Mouse (Mus musculus) lung, postnatal 36 days (tissue): ENCODE data around the gene Kmt2e.
A peak's percentile ranks its signal among the peaks of the same experiment; 100 is the strongest.
"Not testable (repeated sequence)": the region's sequence is repeated elsewhere in the genome, so short reads cannot be mapped to it uniquely, and the experiment has no call there.

Experiments
- DNase-seq: peaks from one replicate; pipeline ENCODE4 v3.0.0; 2022; ENCODE audit warnings: mixed read lengths

The Kmt2e gene

DNA sequence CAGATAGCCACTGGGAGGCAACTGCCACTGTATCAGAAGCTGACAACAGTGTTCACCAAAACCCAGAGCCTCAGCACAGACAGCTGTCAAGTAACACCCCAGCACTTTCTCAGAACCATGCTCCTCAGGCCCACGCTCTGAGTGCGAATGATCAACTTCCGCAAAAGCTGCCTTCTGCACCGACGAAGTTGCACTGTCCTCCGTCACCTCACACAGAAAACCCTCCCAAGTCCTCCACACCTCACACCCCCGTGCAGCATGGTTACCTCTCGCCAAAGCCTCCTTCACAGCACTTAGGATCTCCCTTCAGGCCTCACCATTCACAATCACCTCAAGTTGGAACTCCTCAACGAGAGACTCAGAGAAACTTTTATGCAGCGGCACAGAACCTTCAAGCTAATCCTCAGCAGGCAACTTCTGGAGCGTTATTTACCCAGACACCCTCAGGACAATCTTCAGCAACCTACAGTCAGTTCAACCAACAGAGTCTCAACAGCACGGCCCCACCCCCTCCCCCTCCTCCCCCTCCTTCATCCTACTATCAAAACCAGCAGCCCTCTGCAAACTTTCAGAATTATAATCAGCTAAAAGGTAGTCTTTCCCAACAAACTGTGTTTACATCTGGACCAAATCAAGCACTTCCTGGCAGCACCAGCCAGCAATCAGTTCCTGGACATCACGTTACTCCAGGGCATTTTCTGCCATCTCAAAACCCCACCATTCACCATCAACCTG lies 67.5 kb downstream of the Kmt2e start:
- DNase-seq: no peak

DNA sequence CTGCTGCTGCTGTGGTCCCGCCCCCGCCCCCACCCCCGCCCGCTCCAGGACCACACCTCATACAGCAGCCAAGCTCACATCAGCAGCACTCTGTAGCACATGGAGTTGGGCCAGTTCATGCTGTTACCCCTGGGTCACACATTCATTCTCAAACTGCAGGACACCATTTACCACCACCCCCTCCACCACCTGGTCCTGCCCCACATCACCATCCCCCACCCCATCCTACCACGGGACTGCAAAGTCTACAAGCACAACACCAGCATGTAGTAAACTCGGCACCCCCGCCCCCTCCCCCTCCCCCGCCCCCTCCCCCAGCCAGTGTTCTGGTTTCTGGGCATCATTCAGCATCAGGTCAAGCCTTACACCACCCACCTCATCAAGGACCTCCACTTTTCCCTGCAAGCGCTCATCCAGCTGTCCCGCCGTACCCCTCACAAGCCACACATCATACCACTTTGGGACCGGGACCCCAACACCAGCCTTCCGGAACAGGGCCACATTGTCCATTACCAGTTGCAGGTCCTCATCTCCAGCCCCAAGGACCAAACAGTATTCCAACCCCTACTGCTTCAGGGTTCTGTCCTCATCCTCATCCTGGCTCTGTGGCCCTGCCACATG lies 68.2 kb downstream of the Kmt2e start:
- DNase-seq: no peak

DNA sequence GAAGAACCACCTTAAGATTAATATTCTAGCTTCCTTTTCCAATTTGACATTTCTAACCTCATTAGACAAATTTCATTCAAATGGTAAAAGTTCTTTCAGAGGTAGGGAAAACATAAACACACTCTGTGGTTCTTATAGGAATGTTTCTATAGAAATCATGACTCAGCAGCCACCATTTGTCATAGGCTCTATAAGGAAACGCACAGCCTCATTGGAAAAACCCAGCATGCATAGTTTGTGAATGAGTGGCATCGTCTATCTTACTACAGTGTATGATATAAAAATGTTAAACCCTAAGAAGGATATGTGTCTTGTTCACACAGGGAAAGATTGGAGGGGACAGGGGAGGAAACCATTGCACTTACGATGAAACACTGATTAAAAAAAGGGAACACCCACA lies 71.3 kb downstream of the Kmt2e start:
- DNase-seq: no peak

DNA sequence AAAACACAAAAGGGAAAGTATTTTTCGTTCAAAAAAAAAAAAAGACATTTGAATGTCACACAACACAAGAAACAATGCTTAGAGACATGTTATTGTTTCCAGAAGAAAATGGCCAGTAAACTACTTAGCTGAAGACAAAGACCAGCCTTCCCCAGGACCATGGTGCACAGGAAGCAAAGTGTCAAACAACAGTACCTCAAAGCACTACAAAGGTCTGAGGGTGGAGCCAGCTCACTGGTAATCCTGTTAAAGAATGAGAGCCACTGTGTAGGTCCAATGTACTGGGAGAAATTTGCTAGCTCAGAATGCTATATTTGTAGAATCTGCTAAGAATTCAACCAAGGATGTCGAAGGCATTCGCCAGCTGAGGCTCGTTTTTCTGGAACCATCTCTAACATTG lies 73.0 kb downstream of the Kmt2e start:
- no peak for DNase-seq

DNA sequence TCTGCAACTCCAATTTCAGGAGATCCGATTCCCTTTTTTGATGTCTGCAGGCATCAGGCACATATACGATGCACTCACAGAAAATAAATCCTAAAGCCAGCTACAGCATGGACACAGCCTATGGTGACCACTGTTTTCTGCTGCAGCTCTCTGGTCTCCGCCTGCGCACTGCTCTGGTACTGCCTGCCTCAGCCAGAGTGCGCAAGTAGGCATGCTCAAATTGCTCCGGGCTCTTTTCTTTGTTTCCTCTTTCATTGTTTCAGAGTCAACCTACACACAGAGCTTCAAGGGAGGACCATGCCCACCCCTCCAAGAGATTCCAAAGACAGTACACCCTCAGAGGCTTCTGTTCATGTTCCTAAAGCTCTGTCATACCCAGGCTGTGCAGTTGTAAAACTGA lies 74.4 kb downstream of the Kmt2e start:
- no peak for DNase-seq

DNA sequence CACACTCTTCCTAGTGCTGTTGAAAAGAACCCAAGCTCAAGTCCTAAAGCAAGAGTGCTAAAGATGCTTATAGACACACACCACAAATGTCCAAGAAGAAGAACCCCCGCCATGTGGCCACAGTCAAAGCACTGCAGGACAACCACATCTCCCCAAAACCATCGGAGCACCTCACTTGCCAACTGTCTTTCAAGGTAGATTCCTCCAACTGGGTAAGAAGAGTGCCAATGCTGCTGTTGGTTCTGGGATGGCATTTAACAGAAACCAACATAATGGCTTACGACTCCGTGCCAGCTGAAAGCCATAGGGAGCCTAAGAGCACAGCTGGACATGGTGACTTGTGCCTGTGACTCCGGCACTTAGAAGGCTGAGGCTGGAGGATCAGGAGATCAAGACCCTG lies 77.2 kb downstream of the Kmt2e start:
- no peak for DNase-seq

DNA sequence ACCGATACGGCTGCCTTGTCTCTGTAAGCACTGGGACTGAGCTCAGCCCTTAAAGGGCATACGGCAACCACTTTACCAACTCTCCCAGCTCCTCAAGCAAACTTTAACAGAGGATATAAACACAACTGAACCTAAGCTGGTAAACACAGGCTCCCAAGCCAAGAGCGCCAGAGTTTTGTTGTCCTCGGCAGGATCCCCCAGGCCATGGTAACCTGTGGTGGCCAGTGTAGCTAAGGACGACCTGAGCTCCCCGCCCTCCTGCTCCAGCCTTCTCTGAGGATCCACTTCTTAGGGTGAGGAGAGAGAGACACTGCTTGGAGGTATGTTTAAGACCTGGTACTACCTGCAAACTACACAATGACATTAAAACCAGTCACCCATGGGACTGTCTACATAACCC lies 78.3 kb downstream of the Kmt2e start:
- no peak for DNase-seq

DNA sequence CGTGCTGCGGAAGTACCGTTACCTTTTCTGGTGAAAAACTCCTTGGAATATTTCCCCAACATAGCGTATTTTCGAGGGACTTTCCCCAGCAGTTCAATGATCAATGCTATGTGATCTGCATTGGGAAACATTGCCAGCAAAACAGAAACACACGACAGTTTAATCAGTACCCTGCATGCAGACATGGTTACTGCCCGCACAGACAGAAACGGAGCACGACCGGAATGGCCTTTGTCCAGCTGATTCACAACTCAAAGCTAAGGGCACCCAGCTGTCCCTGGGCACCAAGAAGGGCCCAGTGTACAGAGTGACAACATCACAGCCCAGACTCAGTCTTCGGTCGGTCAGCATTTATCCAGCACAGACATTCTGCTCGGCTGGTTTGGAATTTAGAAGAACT lies 79.2 kb downstream of the Kmt2e start:
- no peak for DNase-seq

DNA sequence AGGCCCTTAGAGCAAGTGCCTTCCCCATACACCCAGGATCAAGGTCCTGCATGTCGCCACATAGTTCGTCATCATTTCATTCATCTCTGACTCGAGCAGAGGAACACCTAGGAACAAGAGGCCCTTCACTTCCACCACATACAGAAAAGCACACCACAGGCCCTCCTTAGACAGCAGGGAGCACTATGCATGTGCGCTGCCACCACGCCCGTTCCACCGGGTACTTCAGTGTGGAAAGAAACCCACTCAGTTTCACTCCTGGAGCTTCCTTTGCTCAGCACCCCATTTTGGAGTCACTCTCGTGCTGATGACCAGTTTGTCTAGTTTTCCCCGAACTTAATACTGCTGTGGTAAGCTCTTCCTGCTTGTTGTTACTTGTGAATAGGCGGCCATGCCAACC lies 80.8 kb downstream of the Kmt2e start:
- no peak for DNase-seq

DNA sequence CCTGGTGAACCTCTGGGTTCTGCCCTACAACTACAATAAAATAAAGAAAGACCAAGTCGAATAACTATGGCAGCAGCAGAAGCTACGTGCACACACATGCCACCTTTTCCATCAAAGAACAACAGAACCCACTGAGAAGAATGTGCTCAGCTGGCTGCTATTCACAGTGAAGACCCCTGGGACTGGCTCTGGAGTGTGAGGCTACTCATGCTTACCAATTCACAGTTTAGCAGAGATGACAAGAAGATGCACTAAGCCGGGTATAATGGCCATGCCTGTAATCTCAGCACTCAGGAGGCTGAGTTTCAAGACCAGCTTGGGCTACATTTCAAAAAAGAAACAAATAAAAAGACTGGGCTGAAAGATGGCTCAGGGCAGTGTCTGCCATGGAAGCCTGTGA lies 82.7 kb downstream of the Kmt2e start:
- no peak for DNase-seq

DNA sequence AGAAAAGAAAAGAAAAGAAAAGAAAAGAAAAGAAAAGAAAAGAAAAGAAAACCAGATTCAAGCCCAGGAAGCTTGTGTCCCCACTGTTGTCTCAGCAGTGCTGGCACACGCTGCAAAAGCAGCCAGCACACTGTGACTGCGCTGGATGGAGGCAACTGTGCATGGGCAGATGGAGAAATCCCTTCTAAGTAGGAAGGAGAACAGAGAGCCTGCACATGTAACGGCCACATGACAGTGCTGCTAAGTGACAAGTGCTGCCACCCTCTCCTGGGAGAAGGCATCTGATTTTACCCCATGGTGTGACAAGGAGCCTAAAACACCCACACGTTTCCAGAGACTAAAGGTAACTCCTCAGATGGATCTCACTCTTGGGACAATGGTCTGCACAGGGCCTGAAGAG lies 83.6 kb downstream of the Kmt2e start:
- no peak for DNase-seq

DNA sequence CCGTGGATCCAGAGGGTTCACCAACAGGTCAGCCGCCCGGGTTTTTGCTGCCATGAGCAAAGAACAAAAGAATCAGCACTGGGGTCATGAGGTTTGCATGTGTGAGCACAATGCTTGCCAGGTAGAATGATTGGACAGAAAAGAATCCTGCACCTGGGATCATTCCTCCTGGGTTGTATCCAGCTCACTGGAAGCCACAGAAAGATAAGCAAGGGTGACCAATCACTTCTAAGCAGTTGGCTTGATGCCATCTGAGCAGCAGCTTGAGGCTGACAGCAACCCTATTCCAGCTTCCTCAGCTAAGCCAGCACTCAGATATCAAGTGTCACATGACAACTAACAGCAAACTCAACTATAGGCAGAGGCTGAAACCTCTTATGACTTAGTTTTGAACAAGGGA lies 84.4 kb downstream of the Kmt2e start:
- DNase-seq: peak; percentile 48

DNA sequence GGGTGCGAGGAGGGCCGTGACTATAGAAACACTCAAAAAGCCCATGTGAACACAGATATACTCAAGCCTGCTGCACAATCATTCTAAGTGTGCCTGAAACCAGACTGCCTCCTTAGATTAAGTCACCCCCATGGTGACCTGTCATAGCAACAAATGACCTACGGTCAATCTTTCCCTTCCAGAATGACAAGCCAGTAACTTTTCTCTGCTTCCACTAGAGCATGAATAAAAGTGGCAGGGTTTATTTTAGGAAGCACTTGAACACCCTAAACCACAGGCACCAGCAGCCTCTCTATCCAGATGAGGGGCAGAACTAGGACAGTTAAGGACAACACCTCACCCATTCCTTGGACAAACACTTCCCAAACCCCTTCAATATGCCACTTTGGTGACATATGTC lies 85.4 kb downstream of the Kmt2e start:
- no peak for DNase-seq

DNA sequence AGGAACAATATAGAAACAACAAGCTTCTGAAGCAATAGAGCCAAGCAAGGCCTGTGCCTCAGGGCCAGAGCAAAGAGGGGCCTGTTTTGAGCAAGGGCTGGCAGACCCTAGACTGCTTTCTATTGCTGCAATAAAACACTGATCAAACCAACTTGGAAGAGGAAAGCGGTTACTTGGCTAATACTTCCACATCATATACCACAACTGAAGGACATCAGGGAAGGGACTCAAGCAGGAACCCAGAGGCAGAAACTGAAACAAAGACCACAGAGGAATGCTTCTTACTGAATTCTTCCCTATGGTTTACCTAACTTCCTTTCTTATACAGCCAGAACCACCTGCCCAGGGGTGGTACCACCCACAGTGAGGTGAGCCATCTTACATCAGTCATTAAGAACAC lies 87.4 kb downstream of the Kmt2e start:
- DNase-seq: no peak

DNA sequence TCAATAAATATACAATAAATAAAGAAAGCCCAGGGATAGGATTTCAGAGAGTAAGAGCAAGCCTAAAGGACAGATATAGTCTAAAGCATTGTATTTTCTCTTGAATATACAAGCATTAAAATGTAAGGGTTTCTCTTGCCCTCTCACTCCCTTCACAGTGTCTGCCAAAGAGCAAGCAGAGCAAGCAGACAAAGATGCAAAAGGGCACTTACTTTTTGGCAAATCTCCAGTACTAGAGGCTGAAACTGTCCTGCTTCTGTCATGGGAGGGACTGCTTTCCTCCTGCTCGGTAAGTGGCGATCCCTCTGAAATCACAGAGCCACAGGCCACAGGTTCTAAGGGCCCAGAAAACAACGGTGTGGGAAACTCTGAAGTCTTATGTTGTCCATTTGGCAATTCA lies 89.7 kb downstream of the Kmt2e start:
- DNase-seq: no peak

DNA sequence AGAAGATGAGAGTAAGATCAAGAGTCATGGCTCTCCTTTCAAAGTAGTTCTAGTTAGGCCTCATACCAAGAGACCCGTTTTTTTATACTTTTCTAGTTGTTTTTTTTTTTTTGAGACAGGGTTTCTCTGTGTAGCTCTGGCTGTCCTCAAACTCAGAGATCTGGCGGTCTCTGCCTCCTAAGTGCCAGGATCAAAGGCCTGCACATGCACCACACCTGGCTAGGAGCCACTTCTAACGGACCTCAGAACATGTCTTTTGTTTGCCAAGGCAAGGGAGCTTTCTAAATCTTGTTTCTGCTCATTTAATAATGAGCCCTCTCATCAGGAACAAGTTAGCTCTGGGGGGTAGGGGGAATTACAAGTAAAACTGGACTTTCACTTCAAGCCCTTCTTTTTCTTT lies 90.4 kb downstream of the Kmt2e start:
- DNase-seq: no peak

DNA sequence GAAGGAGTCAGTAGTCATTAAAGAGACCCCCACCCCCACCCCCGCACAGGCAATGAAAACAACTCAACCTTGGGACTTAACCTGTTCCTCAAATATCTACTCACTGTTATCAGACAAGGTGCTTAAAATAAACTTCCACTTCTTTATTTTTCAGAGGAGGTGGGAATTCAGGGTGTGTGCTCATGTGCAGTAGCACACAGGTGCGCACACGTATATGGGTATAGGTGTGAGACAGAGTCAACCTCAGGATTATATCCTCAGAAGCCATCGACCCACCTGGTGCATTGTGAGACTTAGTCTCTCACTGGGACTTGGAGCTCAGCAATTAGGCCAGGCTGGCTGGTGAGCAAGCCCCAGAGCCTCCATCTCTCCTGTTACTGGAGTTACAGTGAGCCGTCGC lies 96.9 kb downstream of the Kmt2e start:
- no peak for DNase-seq

DNA sequence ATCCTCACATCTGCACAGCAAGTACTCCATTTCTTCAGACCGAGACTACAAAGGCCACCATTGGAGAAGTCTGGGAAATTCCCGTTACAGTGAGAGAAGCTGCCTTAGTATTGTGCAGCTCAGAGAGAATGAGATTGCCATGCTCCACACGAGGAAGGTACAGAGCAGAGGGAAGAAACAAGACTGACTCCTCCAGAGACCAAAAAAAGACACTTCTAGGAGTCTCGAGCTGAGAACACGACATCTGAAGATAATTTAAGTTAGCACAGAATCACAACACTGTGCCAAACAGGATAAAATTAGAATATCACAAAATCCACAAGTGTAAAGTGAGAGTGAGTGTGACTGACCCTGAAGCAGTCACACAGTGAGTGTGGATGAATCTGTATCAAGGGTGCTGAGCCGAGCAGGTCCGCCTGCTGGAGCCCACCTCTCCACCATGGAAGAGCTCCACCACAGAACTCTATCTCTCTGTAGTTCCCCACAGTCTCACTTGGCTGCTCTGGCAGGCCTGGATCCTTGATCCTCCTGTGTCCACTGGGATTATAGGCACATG lies 97.4 kb downstream of the Kmt2e start:
- DNase-seq: no peak

DNA sequence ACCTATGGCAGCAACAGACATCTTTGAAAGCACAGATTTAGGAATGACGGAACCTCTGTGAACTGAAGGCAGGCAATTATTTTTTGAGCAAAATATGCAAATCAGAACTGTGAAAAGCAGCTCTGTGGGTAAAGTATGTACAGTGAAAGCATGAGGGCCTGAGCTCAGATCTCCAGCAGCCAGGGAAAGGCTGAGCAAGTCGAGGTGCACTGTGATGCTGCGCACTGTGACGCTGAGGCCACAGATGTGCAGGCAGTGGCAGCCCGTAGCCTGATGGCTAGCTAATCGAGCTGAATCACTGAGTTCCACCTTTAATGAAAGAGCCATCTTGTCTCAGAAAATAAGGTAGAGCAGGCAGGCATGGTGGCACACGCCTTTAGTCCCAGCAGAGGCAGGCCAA lies 101.5 kb downstream of the Kmt2e start:
- DNase-seq: no peak

DNA sequence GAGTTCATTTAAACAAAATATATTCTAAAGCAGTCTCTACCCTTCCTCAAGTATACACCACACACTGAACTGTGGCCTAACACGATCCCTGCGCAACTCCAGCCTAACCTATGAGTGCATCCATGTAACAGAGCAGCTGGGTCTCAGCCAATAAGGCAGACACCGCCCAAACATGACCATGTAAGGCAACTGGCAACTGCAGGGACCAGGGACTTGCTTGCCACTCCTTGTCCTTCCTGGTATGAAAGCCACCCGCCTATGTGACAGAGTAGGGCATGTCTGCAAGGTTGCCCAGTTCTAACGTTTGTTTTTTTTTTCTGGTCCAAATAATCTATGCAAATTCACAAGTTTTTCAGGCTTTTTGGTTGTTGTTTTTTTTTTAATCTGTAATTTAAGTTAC lies 117.4 kb downstream of the Kmt2e start:
- DNase-seq: peak; percentile 67

DNA sequence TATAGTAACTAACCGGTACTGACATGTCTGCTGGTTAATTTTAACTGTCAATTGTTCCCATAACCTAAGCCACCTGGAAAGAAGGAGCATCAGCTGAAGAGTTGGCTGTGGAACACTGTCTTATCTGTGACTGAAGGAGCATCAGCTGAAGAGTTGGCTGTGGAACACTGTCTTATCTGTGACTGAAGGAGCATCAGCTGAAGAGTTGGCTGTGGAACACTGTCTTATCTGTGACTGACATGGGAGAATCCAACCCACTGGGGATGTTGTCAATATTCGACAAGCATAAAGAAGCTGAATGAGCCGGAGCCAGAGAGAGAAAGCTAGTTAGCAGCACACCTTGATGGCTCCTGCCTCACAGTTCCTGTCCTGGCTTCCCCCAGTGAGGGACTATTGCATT lies 119.1 kb downstream of the Kmt2e start:
- DNase-seq: not testable (repeated sequence)
